10 mouse cellular contexts compared by ENCODE assay signal in genomic region chr13:60819469-60819868, GRCm38 (mm10). TPM values are rescaled to one million over a fixed set of nuclear protein-coding genes. Genes with fewer than 3 reads are reported as not detected.
A peak's percentile ranks its signal among the peaks of the same experiment; 100 is the strongest.
DNase-seq lines count a peak whose midpoint lies in the region; ATAC-seq and TF ChIP-seq lines count a peak whose summit lies in the region.
"Had no signal": no experiment of that assay in that cellular context is flagged by ENCODE, and none has a peak within 500 bp of the region (broad histone marks: within the 10 kb centered on the region; RNA-seq: fewer than 3 reads in every experiment).

No protein-coding gene starts in this region.

- H3K27ac ChIP-seq in forebrain, embryonic 10.5 days, result no peak overlapping the region
- no peak overlapping the region for H3K27ac ChIP-seq in forebrain, embryonic 15.5 days (replicated peaks)
- H3K27ac ChIP-seq in midbrain, embryonic 11.5 days (ENCODE audit: low read depth, low read length), result no peak overlapping the region
- no peak overlapping the region for H3K27ac ChIP-seq in midbrain, embryonic 15.5 days
- no peak overlapping the region for H3K27ac ChIP-seq in intestine, postnatal 0 days (ENCODE audit: low read depth, low read length)

- no peaks in the 10 kb centered on the region for H3K36me3 ChIP-seq in forebrain, embryonic 10.5 days (replicated peaks)
- no peaks in the 10 kb centered on the region for H3K36me3 ChIP-seq in forebrain, embryonic 15.5 days
- H3K36me3 ChIP-seq in midbrain, embryonic 11.5 days (ENCODE audit: control insufficient read depth, insufficient read depth, low read length), result no peaks in the 10 kb centered on the region
- no peaks in the 10 kb centered on the region for H3K36me3 ChIP-seq in midbrain, embryonic 15.5 days (replicated peaks)
- H3K36me3 ChIP-seq in intestine, postnatal 0 days (ENCODE audit: control insufficient read depth, insufficient read depth), result no peaks in the 10 kb centered on the region
- H3K36me3 ChIP-seq: G1E had no signal

- DNase-seq in forebrain, embryonic 10.5 days (ENCODE audit: extremely low spot score, low spot score), result peak; percentile 47
- DNase-seq in midbrain, embryonic 11.5 days (ENCODE audit: low spot score, missing footprints), result peak; percentile 93
- DNase-seq in brain, embryonic 14.5 days (ENCODE audit: low read depth), result peak; percentile 55
- peak; percentile 30 for DNase-seq in lung, postnatal 25 days (ENCODE audit: low spot score)
- DNase-seq in B cell, adult 2 months, result no peak

- no peak overlapping the region for H3K4me3 ChIP-seq in forebrain, embryonic 10.5 days
- H3K4me3 ChIP-seq in forebrain, embryonic 15.5 days, result no peak overlapping the region
- H3K4me3 ChIP-seq in midbrain, embryonic 11.5 days (ENCODE audit: low read depth, low read length), result no peak overlapping the region
- H3K4me3 ChIP-seq in midbrain, embryonic 15.5 days, result no peak overlapping the region
- no peak overlapping the region for H3K4me3 ChIP-seq in intestine, postnatal 0 days (ENCODE audit: low read depth, low read length)

- TF ChIP-seq CTCF in brain, embryonic 14.5 days (IDR thresholded peaks at IDR 0.05; ENCODE audit: borderline replicate concordance, extremely low read depth, insufficient read depth, insufficient read length), result peak; percentile 70; the same call in 1 of the 2 replicates
- peak; percentile 90 for TF ChIP-seq CTCF in intestine, postnatal 0 days (IDR thresholded peaks at IDR 0.05; ENCODE audit: low read depth)

- no peaks in the 10 kb centered on the region for H3K9me3 ChIP-seq in forebrain, embryonic 10.5 days
- H3K9me3 ChIP-seq in forebrain, embryonic 15.5 days, result no peaks in the 10 kb centered on the region
- H3K9me3 ChIP-seq in midbrain, embryonic 11.5 days (ENCODE audit: control insufficient read depth, low read length), result no peaks in the 10 kb centered on the region
- no peaks in the 10 kb centered on the region for H3K9me3 ChIP-seq in midbrain, embryonic 15.5 days
- H3K9me3 ChIP-seq in intestine, postnatal 0 days (ENCODE audit: control insufficient read depth), result no peaks in the 10 kb centered on the region

- H3K4me1 ChIP-seq in forebrain, embryonic 10.5 days, result no peaks in the 10 kb centered on the region
- no peaks in the 10 kb centered on the region for H3K4me1 ChIP-seq in forebrain, embryonic 15.5 days
- H3K4me1 ChIP-seq in midbrain, embryonic 11.5 days (ENCODE audit: control insufficient read depth, insufficient read depth, low read length), result no peaks in the 10 kb centered on the region
- H3K4me1 ChIP-seq in midbrain, embryonic 15.5 days, result no peaks in the 10 kb centered on the region
- no peaks in the 10 kb centered on the region for H3K4me1 ChIP-seq in intestine, postnatal 0 days (replicated peaks; ENCODE audit: control insufficient read depth, insufficient read depth, low read length)

- no peak overlapping the region for H3K9ac ChIP-seq in forebrain, embryonic 15.5 days (replicated peaks)
- no peak overlapping the region for H3K9ac ChIP-seq in midbrain, embryonic 11.5 days (ENCODE audit: low read length)
- no peak overlapping the region for H3K9ac ChIP-seq in midbrain, embryonic 15.5 days
- no peak overlapping the region for H3K9ac ChIP-seq in intestine, postnatal 0 days (ENCODE audit: low read depth, low read length)

- H3K4me2 ChIP-seq in forebrain, embryonic 15.5 days (replicated peaks), result no peak overlapping the region
- H3K4me2 ChIP-seq in midbrain, embryonic 11.5 days, result no peak overlapping the region
- no peak overlapping the region for H3K4me2 ChIP-seq in midbrain, embryonic 15.5 days
- no peak overlapping the region for H3K4me2 ChIP-seq in intestine, postnatal 0 days (replicated peaks; ENCODE audit: low read depth)

- no peak for TF ChIP-seq POLR2A in brain, embryonic 14.5 days (IDR thresholded peaks at IDR 0.05; ENCODE audit: borderline replicate concordance, extremely low read depth, insufficient read depth, insufficient read length, poor library complexity, severe bottlenecking)

- 17% methylated on average over 7 of the region's 7 CpGs for WGBS in forebrain, embryonic 10.5 days
- 13% methylated on average over 7 of the region's 7 CpGs for WGBS in forebrain, embryonic 15.5 days
- WGBS in midbrain, embryonic 11.5 days, result 14% methylated on average over 7 of the region's 7 CpGs
- WGBS in midbrain, embryonic 15.5 days, result 9% methylated on average over 7 of the region's 7 CpGs
- WGBS in intestine, postnatal 0 days, result 8% methylated on average over 7 of the region's 7 CpGs

- no peaks in the 10 kb centered on the region for H3K27me3 ChIP-seq in forebrain, embryonic 10.5 days (ENCODE audit: poor library complexity, severe bottlenecking)
- no peaks in the 10 kb centered on the region for H3K27me3 ChIP-seq in forebrain, embryonic 15.5 days
- no peaks in the 10 kb centered on the region for H3K27me3 ChIP-seq in midbrain, embryonic 11.5 days (ENCODE audit: control insufficient read depth, insufficient read depth, low read length)
- H3K27me3 ChIP-seq in midbrain, embryonic 15.5 days (replicated peaks), result no peaks in the 10 kb centered on the region
- no peaks in the 10 kb centered on the region for H3K27me3 ChIP-seq in intestine, postnatal 0 days (replicated peaks; ENCODE audit: control insufficient read depth, insufficient read depth, low read length)

- ATAC-seq in forebrain, embryonic 15.5 days (replicated peaks), result no peak
- ATAC-seq in midbrain, embryonic 11.5 days (ENCODE audit: low FRiP score), result no peak
- ATAC-seq in midbrain, embryonic 15.5 days (replicated peaks), result no peak
- ATAC-seq in intestine, postnatal 0 days, result no peak

RNA-seq across cellular contexts. Expression of gene Ctsll3, which starts 16.8 kb away (rescaled TPM):
- polyA plus RNA-seq in forebrain, embryonic 10.5 days (2016; fragmentation: Nextera tagmentation; extraction: Ambion mirVana), result not detected in 2 replicates
- not detected in 2 replicates for polyA plus RNA-seq in forebrain, embryonic 15.5 days (2015; fragmentation: Nextera tagmentation; extraction: Ambion mirVana)
- polyA plus RNA-seq in midbrain, embryonic 11.5 days (2014; fragmentation: Nextera tagmentation; extraction: Ambion mirVana), result not detected in 2 replicates
- not detected in 2 replicates for polyA plus RNA-seq in midbrain, embryonic 15.5 days (2015; fragmentation: Nextera tagmentation; extraction: Ambion mirVana)
- polyA plus RNA-seq in brain, embryonic 14.5 days (2012; rRNA removed), result not detected in 2 replicates
- not detected in 2 replicates for polyA plus RNA-seq in intestine, postnatal 0 days (2015; fragmentation: Nextera tagmentation; extraction: Ambion mirVana)
- polyA plus RNA-seq: G1E; heart, embryonic 16.5 days had no signal

RNA-seq across cellular contexts. Expression of gene BC051665, which starts 33.3 kb away (rescaled TPM):
- polyA plus RNA-seq in forebrain, embryonic 10.5 days (2016; fragmentation: Nextera tagmentation; extraction: Ambion mirVana), result not detected in 2 replicates
- polyA plus RNA-seq in forebrain, embryonic 15.5 days (2015; fragmentation: Nextera tagmentation; extraction: Ambion mirVana), result not detected in 2 replicates
- polyA plus RNA-seq in midbrain, embryonic 11.5 days (2014; fragmentation: Nextera tagmentation; extraction: Ambion mirVana), result not detected in 2 replicates
- polyA plus RNA-seq in midbrain, embryonic 15.5 days (2015; fragmentation: Nextera tagmentation; extraction: Ambion mirVana), result not detected in 2 replicates
- not detected in 2 replicates for polyA plus RNA-seq in brain, embryonic 14.5 days (2012; rRNA removed)
- polyA plus RNA-seq in intestine, postnatal 0 days (2015; fragmentation: Nextera tagmentation; extraction: Ambion mirVana), result not detected in 2 replicates
- polyA plus RNA-seq: G1E; heart, embryonic 16.5 days had no signal

RNA-seq across cellular contexts. Expression of gene 4930486L24Rik, which starts 44.8 kb away (rescaled TPM):
- polyA plus RNA-seq in forebrain, embryonic 10.5 days (2016; fragmentation: Nextera tagmentation; extraction: Ambion mirVana), result 0.25 TPM in 1 of 2 replicates, not detected in the other
- 0.15 TPM in 1 of 2 replicates, not detected in the other for polyA plus RNA-seq in forebrain, embryonic 15.5 days (2015; fragmentation: Nextera tagmentation; extraction: Ambion mirVana)
- not detected in 2 replicates for polyA plus RNA-seq in midbrain, embryonic 11.5 days (2014; fragmentation: Nextera tagmentation; extraction: Ambion mirVana)
- polyA plus RNA-seq in midbrain, embryonic 15.5 days (2015; fragmentation: Nextera tagmentation; extraction: Ambion mirVana), result 0.12 TPM in 1 of 2 replicates, not detected in the other
- polyA plus RNA-seq in brain, embryonic 14.5 days (2012; rRNA removed), result 0.08 and 0.14 TPM in 2 replicates
- 0.26 TPM in 1 of 2 replicates, not detected in the other for polyA plus RNA-seq in intestine, postnatal 0 days (2015; fragmentation: Nextera tagmentation; extraction: Ambion mirVana)
- polyA plus RNA-seq: G1E; heart, embryonic 16.5 days had no signal

Comparison
In these comparisons a context has a peak if more than half of its experiments do, and no peak if none do; other contexts are left out.
1. DNase-seq: peak in forebrain, embryonic 10.5 days (single experiment), midbrain, embryonic 11.5 days (single experiment), brain, embryonic 14.5 days (single experiment) and lung, postnatal 25 days (single experiment); none in B cell, adult 2 months (0 of 2).